Mouse (Mus musculus): Measurements from ENCODE around the gene Cib2.

The Cib2 gene

DNA sequence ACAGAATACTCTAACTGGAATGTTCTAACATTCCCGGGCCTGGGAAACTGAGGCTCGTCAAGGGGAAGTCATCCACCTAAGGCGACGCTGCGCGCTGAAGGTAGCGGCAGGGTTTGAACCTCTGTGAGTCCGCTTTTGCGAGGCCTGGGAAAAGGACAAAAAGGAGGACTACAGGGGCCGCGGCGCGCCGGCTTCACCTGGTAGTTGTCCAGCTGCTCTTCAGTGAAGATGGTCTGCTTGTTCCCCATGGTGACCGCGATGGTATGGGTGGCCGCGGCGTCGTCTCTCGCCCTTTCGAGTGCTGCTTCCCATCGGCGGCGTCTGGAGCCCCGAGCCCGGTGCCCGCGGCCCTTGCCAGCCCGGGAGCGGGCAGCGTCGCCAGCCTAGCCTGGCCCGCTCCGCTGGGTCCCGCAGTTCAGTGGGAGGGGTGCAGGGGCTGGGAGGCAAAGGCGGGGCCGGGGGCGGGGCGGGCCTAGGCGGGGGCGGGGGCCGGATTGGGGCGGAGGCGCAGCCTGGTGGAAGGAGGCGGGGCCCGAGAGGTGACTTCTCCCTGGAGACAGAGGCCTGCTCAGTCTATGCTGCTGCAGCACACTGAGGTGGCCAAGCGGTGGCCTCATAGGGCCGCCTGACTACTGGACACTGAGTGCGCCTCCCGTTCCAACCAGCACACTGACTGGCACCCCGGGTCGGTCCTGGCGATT lies at the start of gene Cib2:
TSS of gene Cib2 (minus strand) at position 448 of the 701 bp plus-strand sequence.
- ChIA-PET POLR2A (interaction anchor here in 3 of 4 experiments (0.7 to 2.4 kb wide), 10 partner anchors 8 to 34 kb away, joined by 3 to 19 read pairs (median 4); partner anchors contain the start of gene Idh3a (in 2 of the 3)), CTCF (interaction anchor here in 3 of 4 experiments (0.6 to 1.7 kb wide), 4 partner anchors 8 to 122 kb away, joined by 3 to 6 read pairs (median 3); no protein-coding TSS in a partner anchor)

GRCm38 (mm10) chr9:54604886-54605285 lies 44.9 kb upstream of the Cib2 start:
- CTCF ChIA-PET: interaction anchor here (0.5 to 2.4 kb wide), 13 partner anchors 9 to 404 kb away, joined by 3 to 11 read pairs (median 3); no protein-coding TSS in a partner anchor
- POLR2A ChIA-PET: interaction anchor here in 2 of 4 experiments (0.7 to 1.4 kb wide), 4 partner anchors 11 to 354 kb away, joined by 3 to 9 read pairs (median 4); partner anchors contain the start of gene Idh3a (in 1 of the 2)

- CTCF ChIA-PET: interaction anchor here (0.6 to 2.4 kb wide), 12 partner anchors 9 to 387 kb away, joined by 3 to 9 read pairs (median 4); no protein-coding TSS in a partner anchor
- POLR2A ChIA-PET: interaction anchor here in 2 of 4 experiments (0.7 to 1.4 kb wide), 4 partner anchors 10 to 354 kb away, joined by 3 to 9 read pairs (median 4); partner anchors contain the start of gene Idh3a (in 1 of the 2)
Measured at GRCm38 (mm10) chr9:54604131-54604654, 44.2 kb upstream of the Cib2 start.

- POLR2A ChIA-PET: interaction anchor here in 2 of 4 experiments (1.0 to 2.0 kb wide), 2 partner anchors 9 to 14 kb away, joined by 3 to 4 read pairs; no protein-coding TSS in a partner anchor
- CTCF ChIA-PET: no interaction called here
Measured at GRCm38 (mm10) chr9:54602916-54603315, 42.9 kb upstream of the Cib2 start.

- ChIA-PET CTCF (interaction anchor here in 1 of 4 experiments (1.0 kb wide), 1 partner anchor 55 kb away, joined by 3 read pairs; no protein-coding TSS in a partner anchor), POLR2A (interaction anchor here in 2 of 4 experiments (1.0 to 2.0 kb wide), 2 partner anchors 9 to 13 kb away, joined by 3 to 4 read pairs; no protein-coding TSS in a partner anchor)
Measured at GRCm38 (mm10) chr9:54602386-54602785, 42.4 kb upstream of the Cib2 start.

GRCm38 (mm10) chr9:54596752-54597465 lies 36.9 kb upstream of the Cib2 start:
- ChIA-PET CTCF (no interaction called here), POLR2A (interaction anchor here in 2 of 4 experiments (1.1 to 1.5 kb wide), 3 partner anchors 8 to 14 kb away, joined by 3 read pairs; no protein-coding TSS in a partner anchor)

DNA sequence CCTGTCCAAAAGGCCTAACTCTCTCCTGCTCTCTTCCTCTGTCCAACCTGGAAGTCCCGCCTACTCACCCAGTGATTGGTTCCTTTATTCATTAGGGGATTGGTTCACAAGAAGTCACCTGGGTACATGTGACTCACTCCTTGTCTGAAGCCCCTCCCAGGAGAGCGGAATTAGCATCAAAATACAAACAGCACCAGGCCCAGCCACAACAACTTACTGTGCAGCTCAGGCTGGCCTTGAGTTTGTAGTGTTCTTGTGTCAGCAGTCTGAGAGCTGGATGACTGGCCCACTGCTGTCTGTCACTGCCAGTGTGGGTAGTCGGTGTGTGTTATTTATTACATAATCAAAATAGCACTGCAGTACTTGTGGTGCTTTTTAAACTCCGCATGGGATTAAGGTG lies 33.6 kb upstream of the Cib2 start:
- ChIA-PET CTCF (interaction anchor here in 1 of 4 experiments (0.6 kb wide), 1 partner anchor 25 kb away, joined by 3 read pairs; no protein-coding TSS in a partner anchor), POLR2A (interaction anchor here in 3 of 4 experiments (0.5 to 1.5 kb wide), 14 partner anchors 9 to 1352 kb away, joined by 3 to 13 read pairs (median 3); partner anchors contain the start of gene Sh2d7 (in 1 of the 3))

GRCm38 (mm10) chr9:54587863-54588262 lies 27.8 kb upstream of the Cib2 start:
- POLR2A ChIA-PET: interaction anchor here in 1 of 4 experiments (3.1 kb wide), 1 partner anchor 27 kb away, joined by 19 read pairs; the partner anchor contains the start of gene Cib2
- CTCF ChIA-PET: no interaction called here

DNA sequence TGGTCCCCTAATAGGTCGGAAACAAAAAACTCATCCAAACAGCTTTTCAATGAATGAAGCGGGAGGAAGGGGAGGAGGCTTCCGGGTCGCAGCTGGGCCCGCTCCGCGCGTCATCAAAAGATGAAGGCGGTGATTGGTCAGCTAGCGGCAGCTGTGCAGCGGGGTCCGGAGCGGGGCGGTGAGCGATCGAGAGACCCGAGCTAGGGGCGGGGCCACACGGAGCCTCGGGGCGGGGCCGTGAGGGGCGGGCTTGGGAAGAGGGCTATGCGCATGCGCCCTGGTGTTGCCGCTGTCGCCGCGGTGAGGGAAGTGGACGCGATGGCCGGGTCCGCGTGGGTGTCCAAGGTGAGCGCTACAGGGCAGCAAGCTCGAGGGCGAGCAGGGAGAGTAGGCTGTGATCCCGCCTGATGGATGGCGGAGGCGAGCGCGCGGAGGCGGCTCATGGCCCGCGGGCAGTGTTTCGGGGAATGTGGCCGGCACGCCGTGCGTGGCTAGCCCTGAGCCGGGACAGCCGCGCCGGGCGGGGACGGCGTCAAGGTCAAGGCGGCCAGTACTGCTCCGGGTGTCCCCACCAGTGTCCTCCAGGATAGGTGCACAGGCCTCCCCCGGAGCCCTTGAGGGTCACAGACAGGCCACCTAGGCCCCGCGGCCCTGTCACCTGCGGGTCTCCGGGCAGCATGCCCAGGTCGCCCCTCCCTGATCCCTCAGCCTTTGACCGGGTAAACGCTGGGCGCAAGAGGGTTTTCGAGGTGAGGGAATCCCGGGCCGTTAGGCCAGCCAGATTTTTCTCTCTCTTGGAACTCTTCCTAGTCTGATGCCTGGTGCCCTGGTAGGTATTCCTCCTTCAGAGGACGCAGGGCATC lies 26.4 kb upstream of the Cib2 start, which contains the start of gene Idh3a:
TSS of gene Idh3a (plus strand) at position 136 of the 863 bp plus-strand sequence.
- ChIA-PET POLR2A (interaction anchor here in 3 of 4 experiments (0.7 to 3.1 kb wide), 20 partner anchors 8 to 277 kb away, joined by 3 to 19 read pairs (median 5); partner anchors contain the start of genes Cib2 (in 2 of the 3), Wdr61 (in 2 of the 3), Dmxl2 (in 1 of the 3) and Ireb2 (in 1 of the 3)), CTCF (interaction anchor here in 2 of 4 experiments (0.9 to 1.3 kb wide), 2 partner anchors 34 kb away, joined by 3 to 4 read pairs; no protein-coding TSS in a partner anchor)

DNA sequence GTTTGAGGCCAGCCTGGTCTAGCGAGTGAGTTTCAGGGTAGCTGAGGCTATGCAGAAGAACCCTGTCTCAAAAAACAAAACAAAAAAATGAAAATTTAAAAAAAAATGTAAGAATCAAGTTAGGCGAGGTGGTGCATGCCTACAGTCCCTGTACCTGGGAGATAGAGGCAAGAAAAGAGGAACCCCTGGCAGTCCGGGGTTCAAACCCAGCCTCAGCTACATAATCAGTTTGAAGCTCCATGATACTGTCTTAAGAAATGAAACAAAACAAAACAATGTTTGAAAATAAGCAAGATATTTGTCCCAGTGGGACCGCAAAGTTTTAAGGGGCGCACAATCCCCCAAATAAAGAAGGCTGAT lies 25.8 kb upstream of the Cib2 start:
- ChIA-PET POLR2A (interaction anchor here in 3 of 4 experiments (0.6 to 3.1 kb wide), 22 partner anchors 8 to 278 kb away, joined by 3 to 19 read pairs (median 4); partner anchors contain the start of genes Cib2 (in 2 of the 3), Ireb2 (in 2 of the 3), Wdr61 (in 2 of the 3) and Dmxl2 (in 1 of the 3)), CTCF (interaction anchor here in 2 of 4 experiments (0.6 to 1.3 kb wide), 3 partner anchors 33 to 84 kb away, joined by 3 to 4 read pairs (median 3); no protein-coding TSS in a partner anchor)

GRCm38 (mm10) chr9:54584127-54584526 lies 24.1 kb upstream of the Cib2 start:
- ChIA-PET POLR2A (interaction anchor here in 2 of 4 experiments (1.1 to 3.1 kb wide), 3 partner anchors 8 to 24 kb away, joined by 4 to 12 read pairs (median 4); partner anchors contain the start of gene Cib2 (in 1 of the 2)), CTCF (interaction anchor here in 1 of 4 experiments (0.7 kb wide), 1 partner anchor 32 kb away, joined by 3 read pairs; no protein-coding TSS in a partner anchor)

GRCm38 (mm10) chr9:54583712-54584111 lies 23.7 kb upstream of the Cib2 start:
- ChIA-PET POLR2A (interaction anchor here in 2 of 4 experiments (1.1 to 3.1 kb wide), 2 partner anchors 9 to 24 kb away, joined by 4 to 12 read pairs; partner anchors contain the start of gene Cib2 (in 1 of the 2)), CTCF (interaction anchor here in 1 of 4 experiments (0.7 kb wide), 1 partner anchor 31 kb away, joined by 3 read pairs; no protein-coding TSS in a partner anchor)

- POLR2A ChIA-PET: no interaction called here
- CTCF ChIA-PET: no interaction called here
Measured at GRCm38 (mm10) chr9:54571130-54571839, 11.3 kb upstream of the Cib2 start.

- ChIA-PET POLR2A (interaction anchor here in 2 of 4 experiments (0.7 to 1.6 kb wide), 8 partner anchors 8 to 51 kb away, joined by 3 to 5 read pairs (median 3); partner anchors contain the start of gene Idh3a (in 1 of the 2)), CTCF (interaction anchor here in 3 of 4 experiments (0.5 to 0.9 kb wide), 3 partner anchors 10 to 995 kb away, joined by 3 read pairs; no protein-coding TSS in a partner anchor)
Measured at GRCm38 (mm10) chr9:54568732-54569131, 8.7 kb upstream of the Cib2 start.

DNA sequence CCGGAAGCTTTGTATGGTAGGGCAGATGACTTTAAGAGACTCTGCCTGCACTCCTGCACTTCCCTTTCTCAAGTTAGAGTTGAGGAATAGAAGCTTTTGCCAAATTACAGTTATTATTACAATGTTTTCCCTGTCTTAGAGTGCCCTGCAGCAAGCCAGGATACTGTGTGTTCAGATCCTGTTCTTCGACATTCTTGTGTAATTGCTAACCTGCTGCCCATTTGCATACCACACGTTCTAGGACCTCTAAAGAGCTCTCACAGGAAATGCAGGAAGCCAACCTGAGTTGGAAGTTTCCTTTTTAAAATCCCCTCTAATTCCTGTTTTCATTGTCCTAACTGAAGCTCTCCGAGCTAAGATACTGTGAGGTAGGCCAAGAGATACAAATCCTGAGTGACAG lies 6.9 kb upstream of the Cib2 start:
- ChIA-PET POLR2A (no interaction called here), CTCF (interaction anchor here in 1 of 4 experiments (0.6 kb wide), 2 partner anchors 44 to 624 kb away, joined by 4 to 6 read pairs; no protein-coding TSS in a partner anchor)

All from embryonic stem cell, embryonic (primary cell).